Mouse (Mus musculus) midbrain, embryonic 15.5 days (tissue): ENCODE data around the gene Sh3bp1. TPM values are rescaled to one million over a fixed set of nuclear protein-coding genes. Genes with fewer than 3 reads are reported as not detected.

Experiments used
- ATAC-seq: fragments of 200-750 bp; cut with Nextera tagmentation; replicated peaks from 2 replicates; pipeline ENCODE4 v1.8.0; 2017; ENCODE audit warnings: moderate TSS enrichment
- H3K27ac ChIP-seq: fragments of 300-500 bp; sonication (generic); 2 replicates; pipeline ENCODE4 v1.5.1; 2015; ENCODE audit warnings: mild to moderate bottlenecking, inconsistent platforms
- H3K27me3 ChIP-seq: fragments of 300-500 bp; sonication (generic); replicated peaks from 2 replicates; pipeline ENCODE4 v1.6.1; 2015; ENCODE audit warnings: inconsistent platforms
- H3K36me3 ChIP-seq: fragments of 300-500 bp; sonication (generic); replicated peaks from 2 replicates; pipeline ENCODE4 v1.6.1; 2015; ENCODE audit warnings: inconsistent platforms
- H3K4me1 ChIP-seq: fragments of 300-500 bp; sonication (generic); 2 replicates; pipeline ENCODE4 v1.6.1; 2015; ENCODE audit warnings: inconsistent platforms
- H3K4me2 ChIP-seq: fragments of 300-500 bp; sonication (generic); 2 replicates; pipeline ENCODE4 v1.6.1; 2015; ENCODE audit warnings: inconsistent platforms, mild to moderate bottlenecking, moderate library complexity
- H3K4me3 ChIP-seq: fragments of 300-500 bp; sonication (generic); 2 replicates; pipeline ENCODE4 v1.5.1; 2015; ENCODE audit warnings: mild to moderate bottlenecking, inconsistent platforms
- H3K9ac ChIP-seq: fragments of 300-500 bp; sonication (generic); 2 replicates; pipeline ENCODE4 v1.6.1; 2015; ENCODE audit warnings: mild to moderate bottlenecking, inconsistent platforms
- H3K9me3 ChIP-seq: fragments of 300-500 bp; sonication (generic); 2 replicates; pipeline ENCODE4 v1.6.1; 2016; ENCODE audit warnings: inconsistent platforms
- WGBS: fragments of 180-500 bp; shearing (Covaris S2); methylation state at CpG from one replicate; pipeline ENCODE4 v1.1.7; 2015; ENCODE audit warnings: mixed read lengths; 5-methylcytosine and 5-hydroxymethylcytosine counted together
- polyA plus RNA-seq: library from polyadenylated mRNA; unstranded; fragments of >200 nt; fragmentation: Nextera tagmentation; extraction: Ambion mirVana; gene quantifications from 2 replicates; pipeline ENCODE4 v1.2.1, GENCODE M21; 2015

The Sh3bp1 gene
- polyA plus RNA-seq, 1 experiment from 2014 or later, result 3.6 TPM

DNA sequence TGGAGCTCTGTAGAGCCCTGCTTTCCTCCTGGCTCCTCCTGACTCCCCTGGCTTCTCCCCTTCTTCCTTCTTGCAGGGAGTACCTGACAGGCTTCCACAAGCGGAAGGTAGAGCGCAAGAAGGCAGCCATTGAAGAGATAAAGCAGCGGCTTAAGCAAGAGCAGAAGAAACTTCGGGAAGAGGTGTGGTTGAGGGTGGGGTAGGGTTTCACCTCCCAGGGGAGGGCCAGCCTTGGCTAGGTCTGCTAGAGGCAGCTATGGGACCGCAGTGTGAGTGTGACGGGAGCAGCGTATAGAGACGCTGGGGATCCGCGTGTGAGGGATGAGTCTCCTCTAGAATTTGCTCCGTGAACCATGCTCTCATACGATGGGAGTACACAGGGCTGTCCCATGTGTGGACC lies 36.8 kb downstream of the Sh3bp1 start:
- no peak overlapping the region for H3K9ac ChIP-seq

GRCm38 (mm10) chr15:78937311-78937710 lies 37.7 kb downstream of the Sh3bp1 start:
- 77% methylated on average over 10 of the region's 10 CpGs for WGBS
- no peak for ATAC-seq
- Histone ChIP-seq H3K4me2 (no peak overlapping the region), H3K27me3 (no peaks in the 10 kb centered on the region), H3K4me3 (no peak overlapping the region), H3K9me3 (no peaks in the 10 kb centered on the region), H3K9ac (no peak overlapping the region), H3K27ac (no peak overlapping the region), H3K36me3 (peaks cover 30% of the 10 kb centered on the region), H3K4me1 (peaks cover 17% of the 10 kb centered on the region)

More for the DNA sequence above, 36.8 kb downstream of the Sh3bp1 start:
- H3K4me1 ChIP-seq, result peaks cover 17% of the 10 kb centered on the region
- 92% methylated on average over 12 of the region's 12 CpGs for WGBS
- peaks cover 28% of the 10 kb centered on the region for H3K36me3 ChIP-seq
- H3K27me3 ChIP-seq, result no peaks in the 10 kb centered on the region
- no peak for ATAC-seq
- H3K27ac ChIP-seq, result no peak overlapping the region
- no peaks in the 10 kb centered on the region for H3K9me3 ChIP-seq
- no peak overlapping the region for H3K4me3 ChIP-seq
- H3K4me2 ChIP-seq, result peak overlapping the region; percentile 65; the same call in 1 of the 2 replicates

- WGBS, result 69% methylated on average over 2 of the region's 2 CpGs
- no peak for ATAC-seq
- H3K27ac ChIP-seq, result no peak overlapping the region
- no peaks in the 10 kb centered on the region for H3K27me3 ChIP-seq
- no peak overlapping the region for H3K9ac ChIP-seq
- H3K4me1 ChIP-seq, result peaks cover 23% of the 10 kb centered on the region
- H3K36me3 ChIP-seq, result peaks cover 30% of the 10 kb centered on the region
- no peak overlapping the region for H3K4me3 ChIP-seq
- no peak overlapping the region for H3K4me2 ChIP-seq
- no peaks in the 10 kb centered on the region for H3K9me3 ChIP-seq
Measured at GRCm38 (mm10) chr15:78937963-78938362, 38.4 kb downstream of the Sh3bp1 start.

DNA sequence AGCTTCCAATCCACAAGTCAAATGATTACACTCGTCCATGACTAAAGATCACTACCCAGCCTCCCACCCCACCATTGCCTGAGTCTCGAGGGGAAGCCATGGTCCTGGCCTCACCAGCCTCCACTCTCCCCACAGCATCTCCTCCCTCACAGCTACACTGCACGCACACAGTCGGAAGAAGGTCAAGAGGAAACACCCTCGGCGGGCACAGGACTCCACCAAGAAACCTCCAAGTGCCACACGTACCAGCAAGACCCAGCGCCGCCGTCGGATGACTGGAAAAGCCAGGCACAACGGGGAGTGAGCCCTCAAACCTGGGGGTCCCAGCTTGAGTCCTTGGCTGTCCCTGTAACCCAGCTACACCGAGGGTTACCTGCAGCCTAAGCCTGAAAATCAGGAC lies 40.8 kb downstream of the Sh3bp1 start:
- no peaks in the 10 kb centered on the region for H3K27me3 ChIP-seq
- H3K9ac ChIP-seq, result no peak overlapping the region
- peaks cover 18% of the 10 kb centered on the region for H3K4me1 ChIP-seq
- peaks cover 30% of the 10 kb centered on the region for H3K36me3 ChIP-seq
- H3K9me3 ChIP-seq, result no peaks in the 10 kb centered on the region
- H3K4me2 ChIP-seq, result no peak overlapping the region
- ATAC-seq, result no peak
- H3K27ac ChIP-seq, result no peak overlapping the region
- no peak overlapping the region for H3K4me3 ChIP-seq
- 94% methylated on average over 13 of the region's 13 CpGs for WGBS

- Histone ChIP-seq H3K4me2 (peak overlapping the region; percentile 48), H3K9ac (peak overlapping the region; percentile 45)
- under 1% methylated on average over 9 of the region's 9 CpGs for WGBS
Measured at GRCm38 (mm10) chr15:78942663-78943062, 43.1 kb downstream of the Sh3bp1 start.

DNA sequence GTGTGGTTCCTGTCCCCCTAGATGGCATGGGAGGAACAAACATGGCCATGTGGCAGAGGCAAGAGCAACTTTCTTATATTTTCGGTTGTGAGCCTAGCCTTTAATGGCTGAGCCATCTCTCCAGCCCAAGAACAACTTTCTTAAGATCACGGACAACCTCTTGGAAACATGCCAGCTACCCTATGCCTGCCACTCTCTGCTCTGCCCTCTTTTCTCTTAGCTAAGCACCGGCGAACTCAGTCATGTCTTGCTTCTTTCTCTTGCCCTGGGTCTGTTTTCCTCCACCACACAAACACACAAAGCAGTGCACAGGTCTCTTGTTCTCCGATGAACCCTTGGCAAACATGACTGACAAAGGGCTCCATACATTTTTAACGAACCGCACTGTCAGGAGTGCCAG lies 46.7 kb downstream of the Sh3bp1 start:
- Histone ChIP-seq H3K27ac (no peak overlapping the region), H3K4me3 (no peak overlapping the region), H3K36me3 (0 out of 2 replicates have a peak, but pooled peaks cover 3% of the 10 kb centered on the region), H3K9me3 (no peaks in the 10 kb centered on the region), H3K4me1 (peaks cover 30% of the 10 kb centered on the region), H3K9ac (no peak overlapping the region), H3K4me2 (no peak overlapping the region), H3K27me3 (no peaks in the 10 kb centered on the region; the same call in 1 of the 2 replicates)
- 71% methylated on average over 7 of the region's 7 CpGs for WGBS
- no peak for ATAC-seq

More at GRCm38 (mm10) chr15:78942663-78943062, 43.1 kb downstream of the Sh3bp1 start:
- H3K36me3 ChIP-seq, result peaks cover 27% of the 10 kb centered on the region
- H3K27ac ChIP-seq, result no peak overlapping the region
- peaks cover 12% of the 10 kb centered on the region for H3K4me1 ChIP-seq
- H3K9me3 ChIP-seq, result no peaks in the 10 kb centered on the region
- H3K27me3 ChIP-seq, result no peaks in the 10 kb centered on the region; the same call in 1 of the 2 replicates
- peak; percentile 31; the same call in 1 of the 2 replicates for ATAC-seq
- H3K4me3 ChIP-seq, result peak overlapping the region; percentile 29

GRCm38 (mm10) chr15:78947657-78948056 lies 48.1 kb downstream of the Sh3bp1 start, which contains the start of gene Triobp:
Gene Triobp (plus strand): TSS chr15:78947724.
- Histone ChIP-seq H3K27me3 (no peaks in the 10 kb centered on the region; the same call in 1 of the 2 replicates), H3K9ac (peak within 1 kb of the TSS; percentile 72)
- WGBS, result under 1% methylated on average over 24 of the region's 24 CpGs

DNA sequence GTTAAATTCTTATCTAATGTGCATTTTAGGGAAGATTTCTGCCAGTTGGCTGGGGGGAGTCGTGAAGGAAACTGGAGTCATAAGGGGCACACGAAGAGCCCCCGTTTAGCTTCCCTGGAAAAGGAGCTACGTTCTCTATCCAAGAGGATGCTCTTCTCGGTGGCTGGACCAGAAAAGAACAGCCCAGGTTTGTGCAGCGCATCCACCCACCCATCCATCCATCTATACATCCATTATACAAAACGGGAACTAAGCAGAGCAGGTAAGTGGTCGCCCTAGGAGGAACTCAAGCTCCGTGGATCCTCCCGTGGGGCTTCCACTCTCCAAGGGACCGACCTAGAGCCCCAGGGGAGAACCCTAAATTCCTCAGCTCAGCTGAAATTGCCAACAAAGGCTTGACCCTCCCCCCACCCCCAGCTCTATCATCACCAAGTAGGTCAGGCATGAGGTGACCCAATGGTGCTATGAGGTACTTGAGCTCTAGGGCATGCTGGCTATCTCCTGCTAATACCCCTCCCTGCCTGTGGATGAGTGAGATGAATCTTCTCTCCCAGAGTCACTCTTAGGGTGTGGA lies 48.7 kb downstream of the Sh3bp1 start:
- Histone ChIP-seq H3K9ac (peak overlapping the region; percentile 72), H3K27me3 (no peaks in the 10 kb centered on the region; the same call in 1 of the 2 replicates), H3K36me3 (no peaks in the 10 kb centered on the region; the same call in 1 of the 2 replicates), H3K27ac (peak overlapping the region; percentile 80), H3K4me2 (peak overlapping the region; percentile 56), H3K4me1 (peaks cover 24% of the 10 kb centered on the region), H3K9me3 (no peaks in the 10 kb centered on the region), H3K4me3 (peak overlapping the region; percentile 63)
- WGBS, result 2% methylated on average over 11 of the region's 11 CpGs
- peak; percentile 55 for ATAC-seq

More at GRCm38 (mm10) chr15:78947657-78948056, 48.1 kb downstream of the Sh3bp1 start, which contains the start of gene Triobp:
- peak; percentile 98 for ATAC-seq
- Histone ChIP-seq H3K27ac (peak within 1 kb of the TSS; percentile 80), H3K4me3 (peak within 1 kb of the TSS; percentile 63), H3K4me2 (peak within 1 kb of the TSS; percentile 56), H3K9me3 (no peaks in the 10 kb centered on the region), H3K36me3 (no peaks in the 10 kb centered on the region), H3K4me1 (peaks cover 27% of the 10 kb centered on the region)

DNA sequence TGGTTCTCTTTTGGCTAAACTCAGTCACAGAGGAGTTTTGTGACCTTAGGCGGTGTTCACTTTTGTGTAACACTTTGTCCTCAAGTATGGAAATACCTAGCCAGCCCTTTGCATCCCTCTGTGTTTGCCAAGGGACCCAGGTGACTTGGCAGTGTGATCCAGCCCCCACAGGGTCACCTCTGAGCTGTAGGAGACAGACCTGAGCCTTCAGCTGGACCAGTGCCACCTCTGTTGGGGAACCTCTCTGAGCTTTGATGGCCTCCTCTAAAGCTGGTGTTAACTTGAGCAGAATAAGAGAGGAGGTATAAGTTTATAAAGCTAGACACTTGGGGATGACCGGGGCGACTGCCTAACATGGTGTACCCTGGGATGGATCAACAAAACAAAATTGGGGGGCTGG lies 49.3 kb downstream of the Sh3bp1 start:
- H3K27me3 ChIP-seq, result no peaks in the 10 kb centered on the region; the same call in 1 of the 2 replicates
- peak overlapping the region; percentile 56 for H3K4me2 ChIP-seq
- ATAC-seq, result no peak
- peak overlapping the region; percentile 72; the same call in 1 of the 2 replicates for H3K9ac ChIP-seq
- no peaks in the 10 kb centered on the region; the same call in 1 of the 2 replicates for H3K36me3 ChIP-seq
- H3K4me3 ChIP-seq, result peak overlapping the region; percentile 63
- H3K4me1 ChIP-seq, result peaks cover 24% of the 10 kb centered on the region
- H3K27ac ChIP-seq, result no peak overlapping the region
- WGBS, result 94% methylated on average over 3 of the region's 3 CpGs
- H3K9me3 ChIP-seq, result no peaks in the 10 kb centered on the region

DNA sequence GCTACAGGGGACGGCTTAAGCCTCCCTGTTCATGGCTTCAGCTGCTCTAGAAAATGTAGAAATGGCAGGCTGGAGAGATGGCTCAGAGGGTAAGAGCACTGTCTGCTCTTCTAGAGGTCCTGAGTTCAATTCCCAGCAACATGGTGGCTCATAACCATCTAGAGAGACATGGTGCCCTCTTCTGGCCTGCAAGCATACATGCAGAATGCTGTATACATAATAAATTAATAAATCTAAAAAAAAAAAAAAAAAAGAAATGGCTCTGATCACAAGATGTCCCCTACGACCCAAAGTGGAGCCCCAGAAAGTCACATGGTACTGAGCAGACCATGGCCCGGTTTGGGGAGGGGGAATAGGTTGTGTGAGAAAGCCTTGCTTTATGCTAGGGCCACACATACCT lies 56.1 kb downstream of the Sh3bp1 start:
- no peaks in the 10 kb centered on the region for H3K27me3 ChIP-seq
- H3K9ac ChIP-seq, result no peak overlapping the region
- no peak overlapping the region for H3K4me2 ChIP-seq
- no peak overlapping the region for H3K27ac ChIP-seq
- no peak for ATAC-seq
- no peak overlapping the region for H3K4me3 ChIP-seq
- 79% methylated on average over 3 of the region's 3 CpGs for WGBS
- H3K9me3 ChIP-seq, result no peaks in the 10 kb centered on the region
- H3K4me1 ChIP-seq, result 0 out of 2 replicates have a peak, but pooled peaks cover 3% of the 10 kb centered on the region
- peaks cover 15% of the 10 kb centered on the region for H3K36me3 ChIP-seq

DNA sequence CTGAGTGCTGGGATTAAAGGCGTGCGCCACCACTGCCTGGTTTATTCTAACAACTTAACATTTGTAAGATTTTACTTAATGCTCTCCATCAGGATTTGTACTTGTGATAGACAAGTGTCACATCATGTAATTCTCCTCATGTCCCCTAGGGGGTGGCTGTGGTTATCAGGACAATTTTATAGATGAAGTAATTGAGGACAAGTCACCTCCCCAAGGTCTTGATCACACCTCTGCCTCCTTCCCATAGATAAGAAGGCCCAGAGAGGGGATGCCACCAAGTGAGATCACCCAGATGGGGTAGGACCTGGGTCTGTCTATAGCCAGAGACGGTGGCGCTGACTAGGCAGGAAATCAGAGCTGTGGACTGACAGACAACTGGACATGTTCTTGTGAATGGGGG lies 56.8 kb downstream of the Sh3bp1 start:
- Histone ChIP-seq H3K4me3 (no peak overlapping the region), H3K4me2 (no peak overlapping the region), H3K27ac (no peak overlapping the region), H3K9me3 (no peaks in the 10 kb centered on the region), H3K36me3 (peaks cover 20% of the 10 kb centered on the region), H3K4me1 (no peaks in the 10 kb centered on the region), H3K27me3 (no peaks in the 10 kb centered on the region), H3K9ac (no peak overlapping the region)
- WGBS, result 89% methylated on average over 4 of the region's 4 CpGs
- no peak for ATAC-seq

- H3K4me3 ChIP-seq, result no peak overlapping the region
- ATAC-seq, result no peak
- H3K4me2 ChIP-seq, result no peak overlapping the region
- no peaks in the 10 kb centered on the region for H3K4me1 ChIP-seq
- H3K36me3 ChIP-seq, result peaks cover 24% of the 10 kb centered on the region
- 85% methylated on average over 15 of the region's 15 CpGs for WGBS
- H3K27me3 ChIP-seq, result no peaks in the 10 kb centered on the region
- H3K27ac ChIP-seq, result no peak overlapping the region
- no peak overlapping the region for H3K9ac ChIP-seq
- H3K9me3 ChIP-seq, result no peaks in the 10 kb centered on the region
Measured at GRCm38 (mm10) chr15:78957021-78957420, 57.5 kb downstream of the Sh3bp1 start.

DNA sequence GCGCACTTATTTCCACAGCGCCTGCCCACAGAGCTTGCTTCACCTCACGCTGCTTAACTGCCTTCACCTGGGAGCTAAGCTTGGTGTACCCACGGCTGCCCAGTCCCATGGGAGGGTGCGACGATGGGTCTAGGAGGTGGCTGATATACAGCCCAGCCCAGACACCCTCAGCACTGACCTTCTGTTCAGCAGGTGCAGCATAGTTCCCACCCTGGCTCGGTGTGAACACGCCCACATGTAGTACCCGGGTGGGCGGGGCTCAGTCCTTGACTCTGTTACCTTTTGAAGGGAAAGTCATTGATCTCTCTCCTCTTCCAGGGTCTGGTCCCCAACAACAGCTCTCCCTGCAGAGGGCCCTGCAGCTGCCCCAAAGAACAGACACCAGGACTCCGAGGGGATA lies 60.0 kb downstream of the Sh3bp1 start:
- H3K36me3 ChIP-seq, result peaks cover 24% of the 10 kb centered on the region
- no peaks in the 10 kb centered on the region for H3K27me3 ChIP-seq
- H3K9me3 ChIP-seq, result no peaks in the 10 kb centered on the region
- no peak for ATAC-seq
- H3K4me2 ChIP-seq, result no peak overlapping the region
- H3K4me1 ChIP-seq, result 0 out of 2 replicates have a peak, but pooled peaks cover 3% of the 10 kb centered on the region
- no peak overlapping the region for H3K27ac ChIP-seq
- WGBS, result 92% methylated on average over 11 of the region's 11 CpGs
- H3K9ac ChIP-seq, result no peak overlapping the region
- H3K4me3 ChIP-seq, result no peak overlapping the region
